Mouse (Mus musculus) hindbrain, embryonic 16.5 days (tissue): ENCODE measurements around the gene Plin3. TPM values are rescaled to one million over a fixed set of nuclear protein-coding genes. Genes with fewer than 3 reads are reported as not detected.
A peak's percentile ranks its signal among the peaks of the same experiment; 100 is the strongest.

Source experiments
- microRNA counts: library from miRNA; unstranded; fragments of <30 nt; microRNA quantifications from one replicate; lab custom pipeline; 2016
- microRNA-seq: library from miRNA; unstranded; fragments of <30 nt; microRNA quantifications from one replicate; pipeline ENCODE4, GENCODE M21; 2017
- polyA plus RNA-seq: library from polyadenylated mRNA; unstranded; fragments of >200 nt; fragmentation: Nextera tagmentation; extraction: Ambion mirVana; gene quantifications from 2 replicates; pipeline ENCODE4 v1.2.1, GENCODE M21; 2015

The Plin3 gene
- polyA plus RNA-seq, 1 experiment from 2014 or later, result 15.5 TPM

MicroRNA genes within 50 kb of the gene (microRNA counts, 519-probe panel; counts per million panel counts)
- microRNA mmu-miR-7b (lab: Ali Mortazavi, UCI), result 2,287 counts per million, percentile 52 among the panel's probes with 10 or more counts

Small RNAs within 50 kb of the gene (microRNA-seq; reads per million reads assigned to microRNA genes)
- 1,333 reads per million, percentile 79 among the genes with 10 or more reads in this experiment for gene Mir7b

Other genes with a start within 250 kb of the Plin3 start
- 77.6 and 79.5 TPM in 2 replicates for gene Ubxn6, start 217.8 kb downstream of the Plin3 start, polyA plus RNA-seq
- 125 and 136 TPM in 2 replicates for gene Hdgfl2, start 213.2 kb downstream of the Plin3 start, polyA plus RNA-seq
- gene Plin4, start 183.1 kb downstream of the Plin3 start, polyA plus RNA-seq, result 0.07 and 0.10 TPM in 2 replicates
- 2.4 and 3.4 TPM in 2 replicates for gene Plin5, start 175.3 kb downstream of the Plin3 start, polyA plus RNA-seq
- 0.68 and 0.91 TPM in 2 replicates for gene Lrg1, start 170.9 kb downstream of the Plin3 start, polyA plus RNA-seq
- 12.5 and 12.7 TPM in 2 replicates for gene Sema6b, start 152.5 kb downstream of the Plin3 start, polyA plus RNA-seq
- 9.1 and 9.9 TPM in 2 replicates for gene Tnfaip8l1, start 130.4 kb downstream of the Plin3 start, polyA plus RNA-seq
- 81.4 and 88.4 TPM in 2 replicates for gene Mydgf, start 109.0 kb downstream of the Plin3 start, polyA plus RNA-seq
- gene Dpp9, start 74.0 kb downstream of the Plin3 start, polyA plus RNA-seq, result 21.0 and 29.3 TPM in 2 replicates
- gene Fem1a, start 36.1 kb downstream of the Plin3 start, polyA plus RNA-seq, result 17.4 and 18.2 TPM in 2 replicates
- gene Ticam1, start 16.1 kb downstream of the Plin3 start, polyA plus RNA-seq, result 1.5 and 1.9 TPM in 2 replicates
- gene Arrdc5, start 7.4 kb upstream of the Plin3 start, polyA plus RNA-seq, result not detected in 2 replicates
- 23.3 and 28.2 TPM in 2 replicates for gene Uhrf1, start 10.4 kb upstream of the Plin3 start, polyA plus RNA-seq
- gene Kdm4b, start 33.2 kb upstream of the Plin3 start, polyA plus RNA-seq, result 53.5 and 70.3 TPM in 2 replicates
- 229 and 264 TPM in 2 replicates for gene Ptprs, start 183.6 kb upstream of the Plin3 start, polyA plus RNA-seq
- not detected in 2 replicates for gene Znrf4, start 219.6 kb upstream of the Plin3 start, polyA plus RNA-seq